8 mouse cellular contexts compared by ENCODE assay signal in genomic region chr15:84852457-84853070, GRCm38 (mm10). TPM values are rescaled to one million over a fixed set of nuclear protein-coding genes. Genes with fewer than 3 reads are reported as not detected.
A peak's percentile ranks its signal among the peaks of the same experiment; 100 is the strongest.
DNase-seq lines count a peak whose midpoint lies in the region; ATAC-seq lines count a peak whose summit lies in the region.

No protein-coding gene starts in this region.

- peak overlapping the region; percentile 100 for H3K4me2 ChIP-seq in lung, embryonic 16.5 days (ENCODE audit: low read depth, low read length)
- peak overlapping the region; percentile 94 for H3K4me2 ChIP-seq in embryonic facial prominence, embryonic 12.5 days (replicated peaks)

- WGBS in lung, embryonic 16.5 days = 15% methylated on average over 10 of the region's 10 CpGs
- WGBS in embryonic facial prominence, embryonic 12.5 days = 16% methylated on average over 10 of the region's 10 CpGs

- H3K36me3 ChIP-seq in lung, embryonic 16.5 days (ENCODE audit: control insufficient read depth, insufficient read depth, low read length) = no peaks in the 10 kb centered on the region
- no peaks in the 10 kb centered on the region for H3K36me3 ChIP-seq in embryonic facial prominence, embryonic 12.5 days

- H3K9ac ChIP-seq in lung, embryonic 16.5 days (ENCODE audit: low read length) = no peak overlapping the region
- peak overlapping the region; percentile 87; the same call in 1 of the 2 replicates for H3K9ac ChIP-seq in embryonic facial prominence, embryonic 12.5 days

- intact Hi-C loops in heart, postnatal 36 days (cut with DNase I) = loop anchor here (2.0 to 5.0 kb wide), 2 partner anchors 70 to 135 kb away; partner anchors contain the start of genes 5031439G07Rik and Nup50

- H3K4me1 ChIP-seq in lung, embryonic 16.5 days (replicated peaks; ENCODE audit: control insufficient read depth, insufficient read depth, low read length) = peaks cover 36% of the 10 kb centered on the region
- peaks cover 18% of the 10 kb centered on the region for H3K4me1 ChIP-seq in embryonic facial prominence, embryonic 12.5 days

- DNase-seq in lung, postnatal 25 days (ENCODE audit: low spot score) = no peak
- peak; percentile 40 to 47 for DNase-seq in heart, postnatal 36 days
- peak; percentile 28 to 60 for DNase-seq in layer of hippocampus, adult 8-10 months (ENCODE audit: low spot score in 2 of 2)
- peak; percentile 23 for DNase-seq in neural tube, embryonic 10.5 days (ENCODE audit: extremely low spot score, low spot score)
- no peak for DNase-seq in frontal cortex, postnatal 25 days (ENCODE audit: low spot score in 2 of 2)

- no peaks in the 10 kb centered on the region for H3K9me3 ChIP-seq in lung, embryonic 16.5 days (ENCODE audit: control insufficient read depth, low read length)
- H3K9me3 ChIP-seq in embryonic facial prominence, embryonic 12.5 days = no peaks in the 10 kb centered on the region

- H3K27me3 ChIP-seq in lung, embryonic 16.5 days (ENCODE audit: control insufficient read depth, insufficient read depth, low read depth, low read length) = peaks cover 23% of the 10 kb centered on the region
- peaks cover 7% of the 10 kb centered on the region; the same call in 1 of the 2 replicates for H3K27me3 ChIP-seq in embryonic facial prominence, embryonic 12.5 days

- H3K27ac ChIP-seq in lung, embryonic 16.5 days (ENCODE audit: low read length) = peak overlapping the region; percentile 48
- H3K27ac ChIP-seq in embryonic facial prominence, embryonic 12.5 days = peak overlapping the region; percentile 90; the same call in 1 of the 2 replicates

- no peak for ATAC-seq in lung, embryonic 16.5 days (ENCODE audit: low read depth)
- no peak for ATAC-seq in embryonic facial prominence, embryonic 12.5 days (ENCODE audit: insufficient number of reproducible peaks, insufficient read depth, low FRiP score, low TSS enrichment)
- ATAC-seq in erythroid progenitor cell, adult 5-6 weeks (replicated peaks; ENCODE audit: low FRiP score, poor library complexity, severe bottlenecking) = no peak

- H3K4me3 ChIP-seq in lung, embryonic 16.5 days (ENCODE audit: low read length) = peak overlapping the region; percentile 76
- peak overlapping the region; percentile 68 for H3K4me3 ChIP-seq in embryonic facial prominence, embryonic 12.5 days

RNA-seq across cellular contexts. Expression of gene Phf21b, which starts 3.3 kb away (rescaled TPM):
- polyA plus RNA-seq in lung, embryonic 16.5 days (2015; fragmentation: Nextera tagmentation; extraction: Ambion mirVana) = 0.11 and 0.55 TPM in 2 replicates
- 1.9 and 2.4 TPM in 2 replicates for polyA plus RNA-seq in embryonic facial prominence, embryonic 12.5 days (2016; fragmentation: Nextera tagmentation; extraction: Ambion mirVana)
- total RNA-seq in heart, postnatal 36 days (2021) = 1 to 10 TPM; 1.0 to 1.3 TPM
- total RNA-seq in layer of hippocampus, adult 8-10 months (2022) = 10 to 100 TPM in 2 of 4 experiments, 1 to 10 TPM in 2; 6.6 to 12.2 (median 9.3) TPM
- total RNA-seq in erythroid progenitor cell, adult 5-6 weeks (2015; ENCODE audit: low replicate concordance) = not detected in 2 replicates
- not detected in 2 replicates for total RNA-seq in erythroid progenitor cell, adult 5-6 weeks (2017; ENCODE audit: low replicate concordance)

Comparison
In these comparisons a context has a peak if more than half of its experiments do, and no peak if none do; other contexts are left out.
1. DNase-seq: peak in heart, postnatal 36 days (2 of 2), layer of hippocampus, adult 8-10 months (2 of 2) and neural tube, embryonic 10.5 days (single experiment); none in lung, postnatal 25 days (single experiment) and frontal cortex, postnatal 25 days (0 of 2).